Mouse (Mus musculus) MEL (cell line): Measurements from ENCODE around the gene Slc13a3. TPM values are rescaled to one million over a fixed set of nuclear protein-coding genes. Genes with fewer than 3 reads are reported as not detected.

ENCODE experiments used
- DNase-seq: peaks from one replicate; pipeline ENCODE4 v3.0.0; 2011; ENCODE audit warnings: low read depth, low spot score
- H3K27ac ChIP-seq: 2 replicates; pipeline ENCODE4 v1.5.1; 2012; ENCODE audit warnings: low read depth, mild to moderate bottlenecking, control low read depth, low read length, moderate library complexity; ENCODE audit not compliant: control insufficient read depth
- H3K27me3 ChIP-seq, 2 experiments: fragments of 150-350 bp in 1 of 2; sonication (generic) in 1 of 2; 2 replicates each; pipeline ENCODE4 v1.6.1; 2012; ENCODE audit warnings: low read length in 2 of 2, mild to moderate bottlenecking in 2 of 2, improper control_type of control experiment in 1 of 2, moderate library complexity in 1 of 2; ENCODE audit not compliant: insufficient read depth in 2 of 2, control insufficient read depth in 1 of 2
- H3K36me3 ChIP-seq, 2 experiments: 2 replicates each; pipeline ENCODE4 v1.6.1; 2012 to 2014; ENCODE audit warnings: low read length in 2 of 2, improper control_type of control experiment in 1 of 2, inconsistent platforms in 1 of 2, mild to moderate bottlenecking in 1 of 2; ENCODE audit not compliant: insufficient read depth in 2 of 2, control insufficient read depth in 1 of 2
- H3K4me1 ChIP-seq, 2 experiments: fragments of 150-350 bp in 1 of 2; sonication (generic) in 1 of 2; 2 replicates each; pipeline ENCODE4 v1.6.1; 2012; ENCODE audit warnings: low read length in 2 of 2, improper control_type of control experiment in 1 of 2, mild to moderate bottlenecking in 1 of 2; ENCODE audit not compliant: insufficient read depth in 2 of 2, control insufficient read depth in 1 of 2
- H3K4me3 ChIP-seq, 2 experiments: fragments of 150-350 bp in 1 of 2; sonication (generic) in 1 of 2; 2 replicates each; pipeline ENCODE4 v1.5.1; 2012; ENCODE audit warnings: low read depth in 2 of 2, low read length in 2 of 2, mild to moderate bottlenecking in 2 of 2, moderate library complexity in 2 of 2, control low read depth in 1 of 2, improper control_type of control experiment in 1 of 2; ENCODE audit not compliant: control insufficient read depth in 1 of 2, insufficient read depth in 1 of 2
- H3K79me2 ChIP-seq: 2 replicates; pipeline ENCODE4 v1.6.1; 2012; ENCODE audit warnings: mild to moderate bottlenecking, low read length, moderate library complexity; ENCODE audit not compliant: control insufficient read depth, poor library complexity, insufficient read depth
- H3K9ac ChIP-seq: 2 replicates; pipeline ENCODE4 v1.6.1; 2012; ENCODE audit warnings: low read depth, mild to moderate bottlenecking, control low read depth, low read length, moderate library complexity; ENCODE audit not compliant: control insufficient read depth, poor library complexity, severe bottlenecking
- H3K9me3 ChIP-seq: fragments of 150-350 bp; sonication (generic); replicated peaks from 2 replicates; pipeline ENCODE4 v1.6.1; 2012; ENCODE audit warnings: mild to moderate bottlenecking, low read length, improper control_type of control experiment, moderate library complexity; ENCODE audit not compliant: insufficient read depth
- BHLHE40 ChIP-seq: IDR thresholded peaks from 2 replicates; pipeline ENCODE4 v1.6.1; 2012; ENCODE audit warnings: low read depth, mild to moderate bottlenecking, inconsistent platforms, low read length, improper control_type of control experiment, borderline replicate concordance
- CHD1 ChIP-seq: IDR thresholded peaks from 2 replicates; pipeline ENCODE4 v1.6.1; 2012; ENCODE audit warnings: low read depth, mild to moderate bottlenecking, inconsistent platforms, low read length, improper control_type of control experiment
- ELF1 ChIP-seq: IDR thresholded peaks from 2 replicates; pipeline ENCODE4 v1.6.1; 2014; ENCODE audit warnings: low read depth, mild to moderate bottlenecking, inconsistent platforms, low read length, improper control_type of control experiment, moderate library complexity
- EP300 ChIP-seq, 2 experiments: IDR thresholded peaks; 2 replicates each; pipeline ENCODE4 v1.6.1; 2011; ENCODE audit warnings: improper control_type of control experiment in 2 of 2, low read length in 2 of 2, low read depth in 1 of 2, mild to moderate bottlenecking in 1 of 2
- GATA1 ChIP-seq: IDR thresholded peaks from 2 replicates; pipeline ENCODE4 v1.6.1; 2011; ENCODE audit warnings: low read depth, low read length, improper control_type of control experiment
- HCFC1 ChIP-seq: IDR thresholded peaks from 2 replicates; pipeline ENCODE4 v1.6.1; 2012; ENCODE audit warnings: low read depth, mild to moderate bottlenecking, inconsistent platforms, low read length, improper control_type of control experiment, moderate library complexity
- KAT2A ChIP-seq: conservative IDR thresholded peaks from 2 replicates; pipeline ENCODE4 v1.6.1; 2012; ENCODE audit warnings: low read depth, low read length, improper control_type of control experiment, inconsistent platforms
- MAFK ChIP-seq: IDR thresholded peaks from 2 replicates; pipeline ENCODE4 v1.6.1; 2011; ENCODE audit warnings: low read depth, mild to moderate bottlenecking, low read length, improper control_type of control experiment, borderline replicate concordance
- MAZ ChIP-seq: IDR thresholded peaks from 2 replicates; pipeline ENCODE4 v1.6.1; 2012; ENCODE audit warnings: low read depth, mild to moderate bottlenecking, inconsistent platforms, low read length, improper control_type of control experiment
- MEF2A ChIP-seq: IDR thresholded peaks from 2 replicates; pipeline ENCODE4 v1.6.1; 2014; ENCODE audit warnings: low read depth, mild to moderate bottlenecking, inconsistent platforms, low read length, improper control_type of control experiment; ENCODE audit not compliant: poor library complexity, insufficient replicate concordance, severe bottlenecking; ENCODE audit errors: extremely low read depth
- NRF1 ChIP-seq: IDR thresholded peaks from 2 replicates; pipeline ENCODE4 v1.6.1; 2014; ENCODE audit warnings: low read depth, mild to moderate bottlenecking, inconsistent platforms, low read length, improper control_type of control experiment, moderate library complexity; ENCODE audit not compliant: poor library complexity, insufficient read depth, severe bottlenecking
- POLR2AphosphoS2 ChIP-seq: IDR thresholded peaks from 2 replicates; pipeline ENCODE4 v1.6.1; 2011; ENCODE audit warnings: low read length, improper control_type of control experiment
- RCOR1 ChIP-seq: IDR thresholded peaks from 2 replicates; pipeline ENCODE4 v1.6.1; 2012; ENCODE audit warnings: low read depth, mild to moderate bottlenecking, inconsistent platforms, low read length, improper control_type of control experiment
- SIN3A ChIP-seq: IDR thresholded peaks from 2 replicates; pipeline ENCODE4 v1.6.1; 2012; ENCODE audit warnings: low read length, improper control_type of control experiment, inconsistent platforms
- TBP ChIP-seq: IDR thresholded peaks from 2 replicates; pipeline ENCODE4 v1.8.0; 2011; ENCODE audit warnings: low read depth, low read length, improper control_type of control experiment
- UBTF ChIP-seq: IDR thresholded peaks from 2 replicates; pipeline ENCODE4 v1.6.1; 2012; ENCODE audit warnings: low read depth, mild to moderate bottlenecking, inconsistent platforms, low read length, improper control_type of control experiment, moderate library complexity, borderline replicate concordance; ENCODE audit not compliant: insufficient read depth
- USF2 ChIP-seq, 2 experiments: IDR thresholded peaks; 2 replicates each; pipeline ENCODE4 v1.6.1; 2011 to 2012; ENCODE audit warnings: improper control_type of control experiment in 2 of 2, low read length in 2 of 2, borderline replicate concordance in 1 of 2, inconsistent platforms in 1 of 2, low read depth in 1 of 2, mild to moderate bottlenecking in 1 of 2; ENCODE audit not compliant: insufficient read depth in 1 of 2
- ZC3H11A ChIP-seq: IDR thresholded peaks from 2 replicates; pipeline ENCODE4 v1.6.1; 2012; ENCODE audit warnings: low read depth, mild to moderate bottlenecking, inconsistent platforms, low read length, improper control_type of control experiment
- ZKSCAN1 ChIP-seq: IDR thresholded peaks from 2 replicates; pipeline ENCODE4 v1.6.1; 2012; ENCODE audit warnings: low read depth, mild to moderate bottlenecking, inconsistent platforms, low read length, improper control_type of control experiment, moderate library complexity
- ZNF384 ChIP-seq: IDR thresholded peaks from 2 replicates; pipeline ENCODE4 v1.6.1; 2012; ENCODE audit warnings: low read depth, mild to moderate bottlenecking, inconsistent platforms, low read length, improper control_type of control experiment
- polyA plus RNA-seq, 2 experiments: library from polyadenylated mRNA; stranded (reverse) in 1 of 2; unstranded in 1 of 2; fragments of >175 nt in 1 of 2; fragments of >200 nt in 1 of 2; gene quantifications; 2 replicates each; pipeline versions ENCODE4 v1.2.1 to v1.2.4; 2012; ENCODE audit warnings: low replicate concordance in 2 of 2, low read depth in 1 of 2; ENCODE audit not compliant: insufficient read length in 2 of 2, insufficient read depth in 1 of 2, missing spikeins in 1 of 2
- total RNA-seq: library from RNA; depleted of rRNA; stranded (reverse); fragments of 300-350 nt; gene quantifications from 2 replicates; pipeline ENCODE4 v1.2.3, GENCODE M21; 2012

Slc13a3 gene
- total and polyA plus RNA-seq, 3 experiments, result not detected

- no peak for TF ChIP-seq CHD1
- no peak for TF ChIP-seq RCOR1
- TF ChIP-seq ZNF384, result no peak
- TF ChIP-seq EP300 (IDR thresholded peaks at IDR 0.05; ENCODE audit: low read depth in 1 of 2, low read length in 2 of 2), result no peak
- no peak for TF ChIP-seq KAT2A
- TF ChIP-seq TBP, result no peak
- no peak for TF ChIP-seq ELF1
- no peak for TF ChIP-seq HCFC1
- TF ChIP-seq ZC3H11A, result no peak
- no peak for TF ChIP-seq POLR2AphosphoS2
Observed at GRCm38 (mm10) chr2:165419670-165420111, 53.3 kb downstream of the Slc13a3 start.

GRCm38 (mm10) chr2:165418577-165418976 lies 54.5 kb downstream of the Slc13a3 start:
- Histone ChIP-seq H3K27me3 (no peaks in the 10 kb centered on the region), H3K36me3 (no peaks in the 10 kb centered on the region)

More at GRCm38 (mm10) chr2:165419670-165420111, 53.3 kb downstream of the Slc13a3 start:
- Histone ChIP-seq H3K4me3 (no peak overlapping the region), H3K27me3 (no peaks in the 10 kb centered on the region; a peak in 1 of 4 replicates), H3K9ac (no peak overlapping the region), H3K27ac (no peak overlapping the region), H3K36me3 (no peaks in the 10 kb centered on the region), H3K4me1 (no peaks in the 10 kb centered on the region), H3K79me2 (no peaks in the 10 kb centered on the region), H3K9me3 (no peaks in the 10 kb centered on the region)
- DNase-seq, result no peak

GRCm38 (mm10) chr2:165417291-165417690 lies 55.7 kb downstream of the Slc13a3 start:
- no peaks in the 10 kb centered on the region for H3K9me3 ChIP-seq
- H3K9ac ChIP-seq, result no peak overlapping the region
- DNase-seq, result no peak
- no peak overlapping the region for H3K27ac ChIP-seq
- H3K79me2 ChIP-seq, result no peaks in the 10 kb centered on the region
- H3K4me3 ChIP-seq, result no peak overlapping the region
- H3K27me3 ChIP-seq, result no peaks in the 10 kb centered on the region
- no peaks in the 10 kb centered on the region for H3K36me3 ChIP-seq
- no peaks in the 10 kb centered on the region for H3K4me1 ChIP-seq
- TF ChIP-seq EP300 (IDR thresholded peaks at IDR 0.05; ENCODE audit: low read depth in 1 of 2, low read length in 2 of 2) (no peak), NRF1 (no peak), UBTF (no peak), CHD1 (no peak), ZKSCAN1 (no peak), ZC3H11A (no peak), HCFC1 (no peak), USF2 (IDR thresholded peaks at IDR 0.05; ENCODE audit: borderline replicate concordance in 1 of 2, insufficient read depth in 1 of 2, low read depth in 1 of 2, low read length in 2 of 2) (no peak), ZNF384 (no peak), MAZ (no peak), MAFK (no peak), GATA1 (no peak), RCOR1 (no peak)

More at GRCm38 (mm10) chr2:165418577-165418976, 54.5 kb downstream of the Slc13a3 start:
- TF ChIP-seq MEF2A (no peak), HCFC1 (no peak), BHLHE40 (no peak), EP300 (IDR thresholded peaks at IDR 0.05; ENCODE audit: low read depth in 1 of 2, low read length in 2 of 2) (no peak), ZC3H11A (no peak), SIN3A (no peak)
- Histone ChIP-seq H3K79me2 (no peaks in the 10 kb centered on the region), H3K27ac (no peak overlapping the region), H3K4me3 (no peak overlapping the region), H3K9me3 (no peaks in the 10 kb centered on the region), H3K9ac (no peak overlapping the region), H3K4me1 (no peaks in the 10 kb centered on the region)
- DNase-seq, result no peak
